Mouse (Mus musculus): ENCODE data around the gene Rnf144a. TPM values are rescaled to one million over a fixed set of nuclear protein-coding genes. Genes with fewer than 3 reads are reported as not detected.

Rnf144a gene
- 21.6 and 26.4 TPM in 2 replicates for polyA plus RNA-seq (2015; fragmentation: Nextera tagmentation; extraction: Ambion mirVana)

DNA sequence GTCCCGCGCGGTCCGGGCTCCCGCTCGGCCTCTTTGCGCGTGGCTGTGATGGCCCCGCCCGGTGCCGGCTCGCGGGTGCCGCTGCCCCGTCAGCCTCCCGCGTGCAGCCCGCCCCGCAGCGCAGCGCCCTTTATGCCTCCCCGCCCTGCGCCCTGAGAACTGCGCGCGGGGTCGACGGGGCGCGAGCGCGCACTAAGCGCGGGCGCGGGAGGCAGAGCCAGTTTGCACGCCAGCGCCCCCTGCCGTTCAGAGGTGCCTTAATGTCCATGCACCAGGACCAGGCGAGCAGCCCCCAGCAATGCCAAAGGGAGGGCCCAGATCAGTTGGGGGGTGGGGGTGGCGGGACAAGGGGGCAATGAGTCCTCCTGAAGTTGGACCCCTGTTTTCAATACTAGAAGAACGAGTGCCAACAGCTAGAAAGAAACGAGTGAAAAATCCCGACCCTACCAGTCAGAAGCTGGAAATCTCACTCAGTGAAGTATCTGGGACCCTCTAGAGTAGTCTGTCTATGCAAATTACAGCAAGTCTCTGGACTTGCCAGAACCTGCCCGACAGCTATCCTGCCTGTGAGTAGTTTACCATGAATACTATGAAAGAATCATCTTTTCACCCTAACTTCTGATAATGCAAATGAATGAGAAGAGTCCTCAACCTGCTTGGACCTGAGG, at the start of gene Rnf144a:
Gene Rnf144a, minus strand, starts transcription at position 151 of the 668 bp plus-strand sequence.
- H3K9me3 ChIP-seq (ENCODE audit: control insufficient read depth, low read length) = no peaks in the 10 kb centered on the region
- no peaks in the 10 kb centered on the region for H3K36me3 ChIP-seq (ENCODE audit: control insufficient read depth, insufficient read depth, low read length)
- no peaks in the 10 kb centered on the region for H3K27me3 ChIP-seq (replicated peaks; ENCODE audit: control insufficient read depth, insufficient read depth, low read length)
- WGBS = 1% methylated on average over 23 of the region's 45 CpGs
- peak within 1 kb of the TSS; percentile 71 for H3K4me2 ChIP-seq (ENCODE audit: low read length)
- H3K9ac ChIP-seq (ENCODE audit: low read depth, low read length) = peak within 1 kb of the TSS; percentile 99
- peak within 1 kb of the TSS; percentile 82 for H3K27ac ChIP-seq (ENCODE audit: low read depth, low read length)
- ATAC-seq = peak; percentile 86
- H3K4me1 ChIP-seq (ENCODE audit: control insufficient read depth, insufficient read depth, low read depth, low read length) = peaks cover 27% of the 10 kb centered on the region
- peak within 1 kb of the TSS; percentile 87 for H3K4me3 ChIP-seq (ENCODE audit: low read length)

- ATAC-seq = no peak
- WGBS = 72% methylated on average over 2 of the region's 2 CpGs
- Histone ChIP-seq H3K4me1 (ENCODE audit: control insufficient read depth, insufficient read depth, low read depth, low read length) (peaks cover 7% of the 10 kb centered on the region), H3K27me3 (replicated peaks; ENCODE audit: control insufficient read depth, insufficient read depth, low read length) (no peaks in the 10 kb centered on the region), H3K4me3 (ENCODE audit: low read length) (no peak overlapping the region), H3K36me3 (ENCODE audit: control insufficient read depth, insufficient read depth, low read length) (no peaks in the 10 kb centered on the region), H3K9ac (ENCODE audit: low read depth, low read length) (no peak overlapping the region), H3K27ac (ENCODE audit: low read depth, low read length) (no peak overlapping the region), H3K4me2 (ENCODE audit: low read length) (no peak overlapping the region), H3K9me3 (ENCODE audit: control insufficient read depth, low read length) (no peaks in the 10 kb centered on the region)
Measured at GRCm38 (mm10) chr12:26460091-26460490, 45.0 kb upstream of the Rnf144a start.

- Histone ChIP-seq H3K4me3 (ENCODE audit: low read length) (no peak within 1 kb of the TSS; the same call in 1 of the 2 replicates), H3K27me3 (replicated peaks; ENCODE audit: control insufficient read depth, insufficient read depth, low read length) (no peaks in the 10 kb centered on the region), H3K9ac (ENCODE audit: low read depth, low read length) (no peak within 1 kb of the TSS; the same call in 1 of the 2 replicates), H3K4me1 (ENCODE audit: control insufficient read depth, insufficient read depth, low read depth, low read length) (peaks cover 7% of the 10 kb centered on the region), H3K9me3 (ENCODE audit: control insufficient read depth, low read length) (no peaks in the 10 kb centered on the region), H3K4me2 (ENCODE audit: low read length) (peak within 1 kb of the TSS; percentile 41), H3K27ac (ENCODE audit: low read depth, low read length) (no peak within 1 kb of the TSS), H3K36me3 (ENCODE audit: control insufficient read depth, insufficient read depth, low read length) (no peaks in the 10 kb centered on the region)
- peak; percentile 64 for ATAC-seq
- whole genome bisulfite sequencing = 43% methylated on average over 13 of the region's 13 CpGs
Measured at GRCm38 (mm10) chr12:26456028-26456698, 41.1 kb upstream of the Rnf144a start, which contains the start of gene Rsad2. Gene Rsad2 (minus strand): TSS chr12:26456452.

- H3K27ac ChIP-seq (ENCODE audit: low read depth, low read length) = no peak overlapping the region
- H3K9me3 ChIP-seq (ENCODE audit: control insufficient read depth, low read length) = no peaks in the 10 kb centered on the region
- ATAC-seq = no peak
- 49% methylated on average over 5 of the region's 5 CpGs for WGBS
- no peak overlapping the region for H3K4me3 ChIP-seq (ENCODE audit: low read length)
- no peak overlapping the region for H3K4me2 ChIP-seq (ENCODE audit: low read length)
- H3K27me3 ChIP-seq (replicated peaks; ENCODE audit: control insufficient read depth, insufficient read depth, low read length) = no peaks in the 10 kb centered on the region
- no peak overlapping the region for H3K9ac ChIP-seq (ENCODE audit: low read depth, low read length)
- no peaks in the 10 kb centered on the region for H3K36me3 ChIP-seq (ENCODE audit: control insufficient read depth, insufficient read depth, low read length)
- H3K4me1 ChIP-seq (ENCODE audit: control insufficient read depth, insufficient read depth, low read depth, low read length) = peaks cover 7% of the 10 kb centered on the region
Measured at GRCm38 (mm10) chr12:26454682-26455081, 39.6 kb upstream of the Rnf144a start.

GRCm38 (mm10) chr12:26452951-26453350, 37.9 kb upstream of the Rnf144a start:
- ATAC-seq = no peak
- no peak overlapping the region for H3K9ac ChIP-seq (ENCODE audit: low read depth, low read length)
- 81% methylated on average over 4 of the region's 4 CpGs for WGBS

GRCm38 (mm10) chr12:26451150-26451549, 36.1 kb upstream of the Rnf144a start:
- 67% methylated on average over 1 of the region's 1 CpGs for WGBS
- Histone ChIP-seq H3K27ac (ENCODE audit: low read depth, low read length) (no peak overlapping the region), H3K4me2 (ENCODE audit: low read length) (no peak overlapping the region), H3K27me3 (replicated peaks; ENCODE audit: control insufficient read depth, insufficient read depth, low read length) (no peaks in the 10 kb centered on the region), H3K4me3 (ENCODE audit: low read length) (no peak overlapping the region), H3K9ac (ENCODE audit: low read depth, low read length) (no peak overlapping the region), H3K9me3 (ENCODE audit: control insufficient read depth, low read length) (no peaks in the 10 kb centered on the region), H3K4me1 (ENCODE audit: control insufficient read depth, insufficient read depth, low read depth, low read length) (peaks cover 4% of the 10 kb centered on the region), H3K36me3 (ENCODE audit: control insufficient read depth, insufficient read depth, low read length) (no peaks in the 10 kb centered on the region)
- ATAC-seq = no peak

More at GRCm38 (mm10) chr12:26452951-26453350, 37.9 kb upstream of the Rnf144a start:
- H3K27me3 ChIP-seq (replicated peaks; ENCODE audit: control insufficient read depth, insufficient read depth, low read length) = no peaks in the 10 kb centered on the region
- H3K9me3 ChIP-seq (ENCODE audit: control insufficient read depth, low read length) = no peaks in the 10 kb centered on the region
- no peaks in the 10 kb centered on the region for H3K36me3 ChIP-seq (ENCODE audit: control insufficient read depth, insufficient read depth, low read length)
- no peak overlapping the region for H3K4me3 ChIP-seq (ENCODE audit: low read length)
- H3K4me2 ChIP-seq (ENCODE audit: low read length) = no peak overlapping the region
- H3K4me1 ChIP-seq (ENCODE audit: control insufficient read depth, insufficient read depth, low read depth, low read length) = peaks cover 7% of the 10 kb centered on the region
- no peak overlapping the region for H3K27ac ChIP-seq (ENCODE audit: low read depth, low read length)

- Histone ChIP-seq H3K4me3 (ENCODE audit: low read length) (no peak overlapping the region), H3K27ac (ENCODE audit: low read depth, low read length) (no peak overlapping the region), H3K4me2 (ENCODE audit: low read length) (no peak overlapping the region), H3K9me3 (ENCODE audit: control insufficient read depth, low read length) (no peaks in the 10 kb centered on the region), H3K36me3 (ENCODE audit: control insufficient read depth, insufficient read depth, low read length) (no peaks in the 10 kb centered on the region), H3K9ac (ENCODE audit: low read depth, low read length) (no peak overlapping the region), H3K27me3 (replicated peaks; ENCODE audit: control insufficient read depth, insufficient read depth, low read length) (no peaks in the 10 kb centered on the region), H3K4me1 (ENCODE audit: control insufficient read depth, insufficient read depth, low read depth, low read length) (no peaks in the 10 kb centered on the region)
- 93% methylated on average over 2 of the region's 2 CpGs for WGBS
- no peak for ATAC-seq
Measured at GRCm38 (mm10) chr12:26449483-26449882, 34.4 kb upstream of the Rnf144a start.

DNA sequence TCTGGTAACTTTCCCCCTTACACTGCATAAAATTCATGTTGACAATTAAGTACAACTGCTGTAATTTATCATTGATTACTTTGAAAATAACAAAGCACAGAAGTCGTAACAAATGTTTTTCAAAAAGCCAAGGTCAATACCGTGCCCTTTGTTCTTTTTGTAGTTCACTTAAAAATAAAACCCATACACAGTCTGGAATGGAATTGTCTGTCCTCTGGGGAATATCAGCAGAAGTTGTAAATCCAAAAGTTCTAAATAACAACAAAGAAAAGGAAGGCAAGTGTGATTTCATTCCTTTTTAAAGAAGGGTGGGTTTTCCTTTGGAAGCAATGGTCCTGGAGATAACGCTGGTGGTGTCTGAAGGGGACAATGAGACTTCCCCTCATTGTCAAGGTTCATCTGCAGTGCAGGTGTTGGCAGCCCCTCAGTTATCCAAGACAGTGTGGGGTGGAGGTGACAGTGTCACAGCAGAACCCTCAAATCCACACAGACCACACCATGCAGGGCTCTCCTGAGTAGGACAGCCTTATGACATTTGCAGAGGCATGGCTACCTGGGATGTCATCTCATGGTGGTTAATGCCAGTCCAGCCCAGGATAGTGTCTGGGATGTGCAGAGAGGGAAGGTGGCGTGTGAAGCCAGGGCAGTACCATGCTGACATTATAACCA, 31.5 kb upstream of the Rnf144a start:
- H3K27me3 ChIP-seq (replicated peaks; ENCODE audit: control insufficient read depth, insufficient read depth, low read length) = no peaks in the 10 kb centered on the region
- 92% methylated on average over 4 of the region's 4 CpGs for WGBS
- H3K36me3 ChIP-seq (ENCODE audit: control insufficient read depth, insufficient read depth, low read length) = no peaks in the 10 kb centered on the region
- no peak for ATAC-seq
- H3K9ac ChIP-seq (ENCODE audit: low read depth, low read length) = no peak overlapping the region
- H3K4me3 ChIP-seq (ENCODE audit: low read length) = no peak overlapping the region
- no peak overlapping the region for H3K4me2 ChIP-seq (ENCODE audit: low read length)
- no peaks in the 10 kb centered on the region for H3K9me3 ChIP-seq (ENCODE audit: control insufficient read depth, low read length)
- no peaks in the 10 kb centered on the region for H3K4me1 ChIP-seq (ENCODE audit: control insufficient read depth, insufficient read depth, low read depth, low read length)
- no peak overlapping the region for H3K27ac ChIP-seq (ENCODE audit: low read depth, low read length)

DNA sequence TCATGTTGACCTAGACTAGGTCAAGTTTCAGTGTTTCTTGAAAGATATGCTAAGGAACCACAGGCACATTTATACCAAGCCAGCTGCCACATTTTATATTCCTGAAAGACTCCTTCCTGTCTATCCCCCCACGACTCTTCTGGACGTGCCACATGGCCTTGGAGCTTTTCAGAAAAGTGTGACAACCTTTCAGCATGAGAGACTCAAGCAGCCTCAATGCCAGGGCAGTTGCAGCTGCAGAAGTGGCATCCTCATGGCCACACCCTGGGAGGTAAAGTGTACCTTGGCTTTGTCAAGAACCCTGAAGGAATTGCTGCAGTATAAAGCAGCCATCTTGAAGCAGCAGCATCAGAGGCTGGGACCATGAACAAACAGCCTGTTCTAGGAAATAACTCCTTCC, 29.5 kb upstream of the Rnf144a start:
- no peaks in the 10 kb centered on the region for H3K27me3 ChIP-seq (replicated peaks; ENCODE audit: control insufficient read depth, insufficient read depth, low read length)
- H3K4me2 ChIP-seq (ENCODE audit: low read length) = no peak overlapping the region
- H3K4me1 ChIP-seq (ENCODE audit: control insufficient read depth, insufficient read depth, low read depth, low read length) = no peaks in the 10 kb centered on the region
- no peaks in the 10 kb centered on the region for H3K9me3 ChIP-seq (ENCODE audit: control insufficient read depth, low read length)
- H3K4me3 ChIP-seq (ENCODE audit: low read length) = no peak overlapping the region
- no peak overlapping the region for H3K27ac ChIP-seq (ENCODE audit: low read depth, low read length)
- H3K36me3 ChIP-seq (ENCODE audit: control insufficient read depth, insufficient read depth, low read length) = no peaks in the 10 kb centered on the region
- WGBS = 84% methylated on average over 2 of the region's 2 CpGs
- ATAC-seq = no peak
- H3K9ac ChIP-seq (ENCODE audit: low read depth, low read length) = no peak overlapping the region

Data from hindbrain, embryonic 16.5 days (tissue).